Mouse (Mus musculus): ENCODE data around the gene Lama4.

Lama4 gene

GRCm38 (mm10) chr10:38965075-38965781, at the start of gene Lama4:
Gene Lama4, plus strand, starts transcription at chr10:38965515.
- TF ChIP-seq GATA4 (IDR thresholded peaks at IDR 0.05; ENCODE audit: insufficient replicate concordance, low read length): no peak

DNA sequence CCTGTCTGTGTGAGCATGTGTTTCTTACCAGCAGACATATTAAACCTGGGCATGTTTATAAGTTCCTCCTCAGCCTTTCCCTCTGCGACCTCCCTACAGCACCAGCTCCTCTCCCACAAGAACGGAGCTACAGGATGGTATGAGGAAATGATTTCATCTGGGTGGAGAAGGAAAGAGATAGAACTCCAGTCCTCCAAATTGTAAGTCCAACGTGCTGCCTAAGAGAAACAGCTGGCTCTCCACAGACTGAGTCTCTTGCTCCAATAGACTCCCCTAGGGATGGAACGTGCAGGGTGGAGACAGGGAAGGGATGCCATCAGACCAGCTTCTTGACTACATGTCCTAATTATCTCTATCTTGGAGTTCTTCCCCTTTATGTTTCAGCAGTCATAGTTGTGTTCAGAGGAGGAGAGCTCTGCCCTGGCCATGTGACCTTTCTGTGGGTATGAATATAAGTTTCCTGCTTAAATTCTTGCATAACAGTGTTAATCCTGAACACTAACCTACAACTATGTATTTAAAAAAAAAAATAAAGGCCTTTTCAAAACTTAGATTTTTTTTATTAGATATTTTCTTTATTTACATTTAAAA, 49.2 kb upstream of the Lama4 start:
- TF ChIP-seq GATA4 (IDR thresholded peaks at IDR 0.05; ENCODE audit: insufficient replicate concordance, low read length): no peak

GRCm38 (mm10) chr10:38928940-38929697, 36.2 kb upstream of the Lama4 start:
- no peak for TF ChIP-seq GATA4 (IDR thresholded peaks at IDR 0.05; ENCODE audit: insufficient replicate concordance, low read length)

DNA sequence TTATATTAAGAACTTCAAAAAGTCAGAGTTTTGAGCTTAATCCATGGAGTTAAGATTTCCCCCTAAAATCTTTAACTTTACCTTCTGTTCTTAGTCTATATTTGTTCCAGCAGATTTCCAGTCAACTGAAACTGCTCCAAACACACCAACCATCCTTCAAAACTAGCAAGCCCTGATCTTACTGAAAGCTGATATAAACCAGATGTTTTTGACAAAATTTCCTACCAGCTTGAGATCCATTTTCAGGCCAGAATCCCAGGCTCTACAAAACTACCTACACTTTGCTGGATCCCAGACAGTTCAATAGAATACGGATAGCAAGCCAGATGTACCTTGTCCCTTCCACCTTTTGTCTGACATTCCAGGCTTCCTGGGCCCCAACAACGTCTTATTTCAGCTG, 20.6 kb upstream of the Lama4 start:
- no peak for TF ChIP-seq GATA4 (IDR thresholded peaks at IDR 0.05; ENCODE audit: insufficient replicate concordance, low read length)

- no peak for TF ChIP-seq GATA4 (IDR thresholded peaks at IDR 0.05; ENCODE audit: insufficient replicate concordance, low read length)
These were observed 3.4 kb upstream of the Lama4 start for GRCm38 (mm10) chr10:38961920-38962319.

DNA sequence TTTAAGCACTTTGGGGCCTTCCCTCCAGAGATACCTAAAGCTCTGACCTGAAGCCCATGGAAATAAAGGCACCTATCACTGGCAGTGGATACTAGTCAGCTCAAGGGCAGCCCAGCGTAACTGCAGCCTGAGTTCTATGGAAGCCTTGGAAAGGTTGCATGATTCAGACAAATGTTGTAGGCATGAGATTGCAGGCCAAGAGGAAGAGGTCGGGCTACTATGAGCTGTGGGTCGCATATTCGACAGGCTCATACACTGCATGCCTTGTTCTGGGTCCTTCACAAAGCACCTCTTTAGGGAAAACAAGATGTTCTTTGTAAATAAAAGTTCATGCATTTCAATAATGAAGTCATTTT, 618 bp upstream of the Lama4 start:
- TF ChIP-seq GATA4 (IDR thresholded peaks at IDR 0.05; ENCODE audit: insufficient replicate concordance, low read length): no peak

DNA sequence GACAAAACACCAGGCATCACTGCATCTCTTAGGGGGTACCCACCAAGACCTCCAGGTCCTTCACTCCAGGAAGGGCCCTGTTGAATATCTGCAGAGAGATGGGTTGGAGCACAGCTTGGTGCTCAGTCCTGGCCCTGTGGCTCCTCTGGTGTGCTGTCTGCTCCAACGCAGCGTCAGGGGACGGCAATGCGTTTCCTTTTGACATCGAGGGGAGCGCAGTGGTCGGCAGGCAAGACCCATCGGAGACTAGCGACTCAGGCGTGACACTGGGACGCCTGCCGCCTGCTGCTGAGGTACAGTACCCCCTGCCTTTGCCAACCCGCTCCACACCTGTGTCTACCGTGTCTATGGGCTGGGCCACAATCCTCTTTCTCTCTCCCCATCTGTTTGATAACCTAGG, 542 bp downstream of the Lama4 start:
- TF ChIP-seq GATA4 (IDR thresholded peaks at IDR 0.05; ENCODE audit: insufficient replicate concordance, low read length): no peak

- no peak for TF ChIP-seq GATA4 (IDR thresholded peaks at IDR 0.05; ENCODE audit: insufficient replicate concordance, low read length)
These were observed 1.3 kb downstream of the Lama4 start for GRCm38 (mm10) chr10:38966646-38967045.

- TF ChIP-seq GATA4 (IDR thresholded peaks at IDR 0.05; ENCODE audit: insufficient replicate concordance, low read length): no peak
These were observed 3.2 kb downstream of the Lama4 start for GRCm38 (mm10) chr10:38968326-38969072.

DNA sequence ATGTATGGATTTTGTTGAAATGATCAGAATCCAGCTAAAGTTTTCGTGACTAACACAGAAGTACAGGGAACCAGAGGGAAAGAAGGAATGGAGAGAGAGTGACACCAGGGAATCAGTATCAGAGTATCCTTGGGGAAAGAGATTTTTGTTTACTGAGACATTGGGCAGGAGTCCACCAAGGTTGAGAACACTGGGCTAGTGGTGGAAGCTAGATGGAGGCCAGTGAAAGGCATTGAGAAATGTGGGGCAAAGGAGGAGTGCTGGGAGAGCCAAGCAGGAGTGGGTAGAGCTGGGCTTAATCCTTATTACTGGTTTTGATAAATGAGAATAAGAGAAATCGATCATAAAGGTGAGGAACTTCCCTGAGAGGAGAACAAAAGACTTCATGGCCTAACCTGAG, 4.2 kb downstream of the Lama4 start:
- TF ChIP-seq GATA4 (IDR thresholded peaks at IDR 0.05; ENCODE audit: insufficient replicate concordance, low read length): no peak

DNA sequence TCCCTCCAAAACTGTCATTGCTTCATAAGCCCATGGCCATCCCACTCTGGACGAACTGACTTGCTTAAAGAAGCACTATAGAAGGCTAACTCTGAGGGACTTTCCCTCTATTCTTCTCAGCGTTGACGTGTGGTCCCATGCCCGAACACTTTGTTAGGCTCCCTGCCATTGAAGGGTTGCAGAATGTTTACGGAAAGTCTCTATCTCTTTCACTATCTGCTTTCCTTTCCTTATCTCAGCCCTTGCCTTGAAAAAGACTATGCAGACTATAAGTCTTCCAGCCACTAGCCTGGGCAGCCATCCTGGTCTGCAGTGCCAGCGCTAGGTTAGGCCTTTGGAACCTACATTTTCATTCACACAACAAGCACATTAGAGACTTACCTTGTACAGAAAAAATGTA, 4.7 kb downstream of the Lama4 start:
- peak; percentile 86; the same call in 1 of the 2 replicates for TF ChIP-seq GATA4 (IDR thresholded peaks at IDR 0.05; ENCODE audit: insufficient replicate concordance, low read length)

GRCm38 (mm10) chr10:38972221-38972946, 7.1 kb downstream of the Lama4 start:
- TF ChIP-seq GATA4 (IDR thresholded peaks at IDR 0.05; ENCODE audit: insufficient replicate concordance, low read length): peak; percentile 77; the same call in 1 of the 2 replicates

DNA sequence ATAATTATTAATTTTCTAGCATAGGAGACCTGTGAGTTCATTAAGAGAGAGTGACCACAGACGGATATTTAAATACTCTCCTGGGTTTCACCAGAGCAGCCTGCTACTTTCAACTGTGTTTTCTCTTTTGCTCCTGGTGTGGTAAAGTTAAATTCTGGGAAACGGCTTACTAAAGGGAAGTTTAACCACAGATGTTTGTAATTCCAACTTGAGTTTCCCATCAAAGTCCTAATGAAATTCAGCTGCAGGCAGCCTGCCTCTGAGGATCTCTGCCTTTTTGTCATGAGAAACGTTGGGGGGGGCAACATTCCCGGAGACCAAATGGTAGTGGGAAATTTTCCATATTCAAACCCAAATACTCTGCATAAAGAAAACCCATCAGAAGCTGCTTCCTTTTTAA, 7.7 kb downstream of the Lama4 start:
- no peak for TF ChIP-seq GATA4 (IDR thresholded peaks at IDR 0.05; ENCODE audit: insufficient replicate concordance, low read length)

DNA sequence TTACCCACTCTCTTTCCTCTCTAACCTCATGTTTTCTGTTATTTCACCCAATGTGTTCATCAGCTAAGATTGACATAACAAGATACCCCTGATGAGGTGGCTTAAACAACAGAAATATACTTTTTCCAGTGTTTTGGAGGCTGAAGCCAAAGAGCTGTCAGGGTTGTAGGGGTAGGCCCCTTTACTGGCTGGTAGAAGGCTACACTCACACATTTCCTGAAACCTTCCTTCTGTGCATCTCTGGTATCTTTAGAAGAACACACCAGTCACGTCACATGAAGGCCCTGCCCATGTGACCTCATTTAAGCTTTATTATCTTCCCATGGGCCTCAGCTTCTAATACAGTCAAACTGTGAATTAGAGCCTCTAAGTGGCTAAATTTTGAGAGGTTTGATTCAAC, 12.9 kb downstream of the Lama4 start:
- no peak for TF ChIP-seq GATA4 (IDR thresholded peaks at IDR 0.05; ENCODE audit: insufficient replicate concordance, low read length)

DNA sequence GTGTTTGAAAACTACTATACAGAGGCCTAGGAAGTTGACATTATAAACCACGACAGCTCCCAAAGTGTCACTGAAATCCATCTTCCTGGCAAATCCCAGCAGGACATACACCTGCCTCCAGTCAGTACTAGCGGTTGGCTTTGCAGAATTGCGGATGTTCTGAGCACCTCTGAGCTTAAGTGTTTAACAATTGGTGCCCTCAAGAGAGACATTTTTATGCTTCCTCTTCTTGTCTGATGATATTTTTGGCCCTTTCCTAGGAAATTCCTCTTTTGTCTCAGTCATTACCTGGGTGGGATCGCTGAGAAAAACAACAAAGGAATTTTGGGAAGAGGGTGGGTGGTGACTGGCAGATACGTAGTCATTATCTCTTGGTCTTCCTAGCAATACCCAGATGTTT, 14.4 kb downstream of the Lama4 start:
- TF ChIP-seq GATA4 (IDR thresholded peaks at IDR 0.05; ENCODE audit: insufficient replicate concordance, low read length): no peak

Data from liver, adult (tissue).